In genomic region chr5:76140730-76141066, GRCm38 (mm10) we compare ENCODE assay signal across 8 mouse cellular contexts. TPM values are rescaled to one million over a fixed set of nuclear protein-coding genes. Genes with fewer than 3 reads are reported as not detected.
DNase-seq lines count a peak whose midpoint lies in the region; ATAC-seq and TF ChIP-seq lines count a peak whose summit lies in the region.

No protein-coding gene starts in this region.

- H3K27me3 ChIP-seq in liver, adult 2 months (ENCODE audit: control insufficient read depth, insufficient read depth, low read length): no peaks in the 10 kb centered on the region
- no peaks in the 10 kb centered on the region for H3K27me3 ChIP-seq in embryonic facial prominence, embryonic 15.5 days
- no peaks in the 10 kb centered on the region for H3K27me3 ChIP-seq in limb, embryonic 10.5 days (ENCODE audit: low read depth, poor library complexity, severe bottlenecking)
- H3K27me3 ChIP-seq in neural tube, embryonic 15.5 days (replicated peaks): no peaks in the 10 kb centered on the region

- H3K4me1 ChIP-seq in liver, adult 2 months (ENCODE audit: control insufficient read depth, insufficient read depth, low read length): peaks cover 3% of the 10 kb centered on the region; the same call in 1 of the 2 replicates
- peaks cover 13% of the 10 kb centered on the region for H3K4me1 ChIP-seq in embryonic facial prominence, embryonic 15.5 days
- peaks cover 9% of the 10 kb centered on the region for H3K4me1 ChIP-seq in limb, embryonic 10.5 days
- H3K4me1 ChIP-seq in neural tube, embryonic 15.5 days: peaks cover 18% of the 10 kb centered on the region

- no peak for TF ChIP-seq CTCF in liver, adult 2 months (IDR thresholded peaks at IDR 0.05; ENCODE audit: low read depth, low read length)

- peak overlapping the region; percentile 37 for H3K27ac ChIP-seq in liver, adult 2 months (replicated peaks; ENCODE audit: insufficient read depth, low read depth, low read length)
- H3K27ac ChIP-seq in embryonic facial prominence, embryonic 15.5 days (replicated peaks): peak overlapping the region; percentile 99
- peak overlapping the region; percentile 97 for H3K27ac ChIP-seq in limb, embryonic 10.5 days
- peak overlapping the region; percentile 94 for H3K27ac ChIP-seq in neural tube, embryonic 15.5 days (replicated peaks)

- intact Hi-C loops in left cerebral cortex, postnatal 14 days (cut with DNase I): loop anchor here (2.0 kb wide), 1 partner anchor 42 kb away; the partner anchor contains the start of gene Tmem165

- H3K9me3 ChIP-seq in embryonic facial prominence, embryonic 15.5 days (replicated peaks): no peaks in the 10 kb centered on the region
- H3K9me3 ChIP-seq in limb, embryonic 10.5 days (replicated peaks): no peaks in the 10 kb centered on the region
- no peaks in the 10 kb centered on the region for H3K9me3 ChIP-seq in neural tube, embryonic 15.5 days (replicated peaks)

- H3K4me3 ChIP-seq in liver, adult 2 months (ENCODE audit: insufficient read depth, low read depth, low read length): peak overlapping the region; percentile 83
- H3K4me3 ChIP-seq in embryonic facial prominence, embryonic 15.5 days (replicated peaks): peak overlapping the region; percentile 77
- peak overlapping the region; percentile 79 for H3K4me3 ChIP-seq in limb, embryonic 10.5 days
- peak overlapping the region; percentile 81 for H3K4me3 ChIP-seq in neural tube, embryonic 15.5 days (replicated peaks)

- H3K9ac ChIP-seq in liver, adult 2 months (ENCODE audit: low read depth, low read length): peak overlapping the region; percentile 91
- H3K9ac ChIP-seq in embryonic facial prominence, embryonic 15.5 days: peak overlapping the region; percentile 90
- peak overlapping the region; percentile 96 for H3K9ac ChIP-seq in neural tube, embryonic 15.5 days (replicated peaks)

- peak overlapping the region; percentile 67 for H3K4me2 ChIP-seq in embryonic facial prominence, embryonic 15.5 days (replicated peaks)
- peak overlapping the region; percentile 73 for H3K4me2 ChIP-seq in neural tube, embryonic 15.5 days

- ATAC-seq in embryonic facial prominence, embryonic 15.5 days (ENCODE audit: insufficient number of reproducible peaks, low FRiP score, low TSS enrichment, low read depth): 0 out of 2 replicates have a peak, but pooled peaks have one; percentile 17
- ATAC-seq in neural tube, embryonic 15.5 days (ENCODE audit: low FRiP score): peak; percentile 37

- no peaks in the 10 kb centered on the region for H3K36me3 ChIP-seq in liver, adult 2 months (ENCODE audit: control insufficient read depth, insufficient read depth, low read length)
- H3K36me3 ChIP-seq in embryonic facial prominence, embryonic 15.5 days: no peaks in the 10 kb centered on the region
- no peaks in the 10 kb centered on the region for H3K36me3 ChIP-seq in limb, embryonic 10.5 days
- no peaks in the 10 kb centered on the region for H3K36me3 ChIP-seq in neural tube, embryonic 15.5 days

- no peaks in the 10 kb centered on the region for H3K79me2 ChIP-seq in liver, adult 2 months (ENCODE audit: control insufficient read depth, insufficient read depth, low read length)

- DNase-seq in liver, adult 2 months (ENCODE audit: extremely low read depth, low read depth, low spot score): no peak
- DNase-seq in liver: no peak
- no peak for DNase-seq in limb, embryonic 10.5 days (ENCODE audit: low spot score)
- no peak for DNase-seq in right cerebral cortex, adult 2 months (ENCODE audit: low spot score in 2 of 2)
- no peak for DNase-seq in left cerebral cortex, postnatal 14 days (ENCODE audit: low spot score in 2 of 2)
- DNase-seq in layer of hippocampus, adult 11-12 months (ENCODE audit: low spot score): no peak

- WGBS in liver, adult 2 months: 10% methylated on average over 9 of the region's 9 CpGs
- 6% methylated on average over 9 of the region's 9 CpGs for WGBS in embryonic facial prominence, embryonic 15.5 days
- 12% methylated on average over 9 of the region's 9 CpGs for WGBS in limb, embryonic 10.5 days
- WGBS in neural tube, embryonic 15.5 days: 9% methylated on average over 9 of the region's 9 CpGs

- TF ChIP-seq POLR2A in liver, adult 2 months (IDR thresholded peaks at IDR 0.05; ENCODE audit: extremely low read depth, insufficient read depth, low read length): no peak

RNA-seq across cellular contexts. Expression of gene Srd5a3, which starts 0.6 kb away (rescaled TPM):
- total RNA-seq in liver, adult 2 months (2014; rRNA removed): 7.8 and 10.0 TPM in 2 replicates
- 42.4 and 57.3 TPM in 2 replicates for polyA plus RNA-seq in liver, adult 2 months (2012; rRNA removed)
- polyA plus RNA-seq in embryonic facial prominence, embryonic 15.5 days (2015; fragmentation: Nextera tagmentation; extraction: Ambion mirVana): 34.2 and 36.1 TPM in 2 replicates
- 23.1 and 23.2 TPM in 2 replicates for polyA plus RNA-seq in limb, embryonic 10.5 days (2016; fragmentation: Nextera tagmentation; extraction: Ambion mirVana)
- polyA plus RNA-seq in neural tube, embryonic 15.5 days (2015; fragmentation: Nextera tagmentation; extraction: Ambion mirVana): 20.2 and 24.4 TPM in 2 replicates
- 10 to 100 TPM; 17.8 to 19.2 TPM for total RNA-seq in left cerebral cortex, postnatal 14 days (2021)

RNA-seq across cellular contexts. Expression of gene Tmem165, which starts 43.0 kb away (rescaled TPM):
- total RNA-seq in liver, adult 2 months (2014; rRNA removed): 13.9 and 15.1 TPM in 2 replicates
- polyA plus RNA-seq in liver, adult 2 months (2012; rRNA removed): 10.3 and 11.0 TPM in 2 replicates
- 94.0 and 99.9 TPM in 2 replicates for polyA plus RNA-seq in embryonic facial prominence, embryonic 15.5 days (2015; fragmentation: Nextera tagmentation; extraction: Ambion mirVana)
- polyA plus RNA-seq in limb, embryonic 10.5 days (2016; fragmentation: Nextera tagmentation; extraction: Ambion mirVana): 67.7 and 79.7 TPM in 2 replicates
- polyA plus RNA-seq in neural tube, embryonic 15.5 days (2015; fragmentation: Nextera tagmentation; extraction: Ambion mirVana): 47.1 and 50.8 TPM in 2 replicates
- total RNA-seq in left cerebral cortex, postnatal 14 days (2021): 10 to 100 TPM; 36.1 to 36.3 TPM

Comparison
In these comparisons a context has a peak if more than half of its experiments do, and no peak if none do; other contexts are left out.
1. H3K27ac ChIP-seq: peak in every context shown above with its lines; median percentile 99 in embryonic facial prominence, embryonic 15.5 days; 97 in limb, embryonic 10.5 days; 94 in neural tube, embryonic 15.5 days; 37 in liver, adult 2 months.